Mouse (Mus musculus): Measurements from ENCODE around the gene Tkt.
"Not testable (repeated sequence)": the region's sequence is repeated elsewhere in the genome, so short reads cannot be mapped to it uniquely, and the experiment has no call there.

Gene Tkt

DNA sequence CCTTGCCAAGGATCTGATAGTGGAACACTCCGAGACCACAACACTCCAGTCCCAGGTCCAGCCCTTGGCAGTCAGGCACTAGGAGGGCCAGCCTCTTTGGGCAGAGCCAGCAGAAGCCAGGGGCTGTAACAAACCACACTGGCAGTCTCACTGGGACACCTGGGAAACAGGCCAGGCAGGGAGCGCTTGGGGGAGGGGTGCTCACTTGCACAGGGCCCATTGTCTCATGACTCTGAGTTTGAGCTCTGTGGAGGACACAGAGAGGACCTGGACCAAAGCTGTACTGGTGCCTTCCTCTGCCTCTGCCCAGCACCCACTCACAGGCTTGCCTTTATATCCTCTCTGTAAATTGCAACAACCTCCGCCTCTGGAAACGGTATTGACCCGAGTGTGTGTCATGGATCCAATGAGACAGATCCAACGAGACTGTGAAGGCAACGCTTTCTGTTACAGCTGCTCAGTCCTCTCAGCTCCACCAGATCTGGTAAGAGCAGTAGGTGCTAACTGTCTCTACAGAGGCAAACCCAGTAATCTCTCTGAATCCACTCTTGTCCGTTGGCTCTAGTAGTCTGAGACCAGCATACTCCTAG, at the start of gene Tkt:
Gene Tkt (plus strand): TSS at position 229 of the 590 bp plus-strand sequence.
- no peak for DNase-seq (ENCODE audit: low read depth)

DNA sequence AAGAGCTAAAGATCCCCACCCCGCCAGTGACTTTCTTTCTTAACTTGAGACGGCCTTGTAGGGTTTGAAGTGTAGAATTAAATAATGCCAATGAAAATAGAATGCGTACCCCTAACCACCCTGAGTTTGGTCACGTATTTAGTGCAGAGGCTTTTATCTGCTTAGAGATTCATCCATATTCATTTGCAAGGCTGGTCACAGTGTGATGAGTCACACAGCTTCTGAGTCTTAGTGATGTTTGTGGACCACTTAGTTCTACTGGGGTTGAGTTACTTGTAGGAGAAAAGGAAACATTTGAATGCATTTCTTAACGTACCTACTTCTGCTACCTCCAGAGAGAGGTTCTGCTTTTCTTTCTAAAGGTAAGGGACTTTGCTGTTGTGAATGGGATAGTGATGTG, 43.2 kb upstream of the Tkt start:
- DNase-seq (ENCODE audit: low read depth), result no peak

DNA sequence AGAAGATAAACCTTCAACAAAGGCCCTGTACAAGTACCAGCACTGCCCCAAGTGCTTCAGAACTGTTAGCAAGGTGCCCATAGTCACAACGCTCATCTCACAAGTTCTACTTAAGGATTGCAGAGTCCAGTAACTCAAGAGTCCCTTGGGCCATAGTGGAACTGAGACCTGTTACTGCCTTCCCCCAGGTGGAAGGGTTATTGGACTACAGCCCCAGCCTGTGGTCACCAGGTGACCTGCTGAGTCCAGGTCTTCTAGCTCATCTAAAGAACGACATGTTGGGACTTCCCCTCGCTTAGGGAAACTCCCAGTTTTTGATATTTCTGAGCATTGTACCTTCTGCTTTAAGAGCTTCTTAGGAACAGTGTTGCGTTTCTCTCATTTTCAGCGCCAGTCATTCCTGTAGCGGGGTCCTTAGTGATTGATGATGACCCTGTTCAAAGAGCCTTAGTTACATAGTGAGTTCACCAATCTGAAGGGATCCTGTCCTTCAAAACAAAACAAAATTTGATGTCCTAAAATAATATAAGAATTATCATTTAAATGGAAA, 37.9 kb upstream of the Tkt start:
- no peak for DNase-seq (ENCODE audit: low read depth)

DNA sequence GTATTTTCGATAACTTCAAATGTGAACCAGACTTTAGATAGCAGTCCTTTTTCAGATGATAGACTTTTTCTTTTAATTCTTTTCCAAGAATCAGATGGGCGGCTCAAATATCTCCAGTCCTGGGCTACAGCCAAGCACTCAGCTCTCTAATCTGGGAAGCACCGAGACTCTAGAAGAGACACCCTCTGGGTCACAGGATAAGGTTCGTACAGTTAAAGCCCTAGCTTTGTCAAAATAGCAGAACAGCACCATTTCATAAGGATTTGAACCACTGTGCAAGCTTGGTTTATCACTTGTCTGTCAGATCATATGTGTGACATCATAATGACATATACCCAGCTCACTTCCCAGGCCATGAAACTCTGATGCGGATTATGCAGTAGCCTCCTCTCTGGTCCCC, 35.3 kb upstream of the Tkt start:
- DNase-seq (ENCODE audit: low read depth), result peak; percentile 35

DNA sequence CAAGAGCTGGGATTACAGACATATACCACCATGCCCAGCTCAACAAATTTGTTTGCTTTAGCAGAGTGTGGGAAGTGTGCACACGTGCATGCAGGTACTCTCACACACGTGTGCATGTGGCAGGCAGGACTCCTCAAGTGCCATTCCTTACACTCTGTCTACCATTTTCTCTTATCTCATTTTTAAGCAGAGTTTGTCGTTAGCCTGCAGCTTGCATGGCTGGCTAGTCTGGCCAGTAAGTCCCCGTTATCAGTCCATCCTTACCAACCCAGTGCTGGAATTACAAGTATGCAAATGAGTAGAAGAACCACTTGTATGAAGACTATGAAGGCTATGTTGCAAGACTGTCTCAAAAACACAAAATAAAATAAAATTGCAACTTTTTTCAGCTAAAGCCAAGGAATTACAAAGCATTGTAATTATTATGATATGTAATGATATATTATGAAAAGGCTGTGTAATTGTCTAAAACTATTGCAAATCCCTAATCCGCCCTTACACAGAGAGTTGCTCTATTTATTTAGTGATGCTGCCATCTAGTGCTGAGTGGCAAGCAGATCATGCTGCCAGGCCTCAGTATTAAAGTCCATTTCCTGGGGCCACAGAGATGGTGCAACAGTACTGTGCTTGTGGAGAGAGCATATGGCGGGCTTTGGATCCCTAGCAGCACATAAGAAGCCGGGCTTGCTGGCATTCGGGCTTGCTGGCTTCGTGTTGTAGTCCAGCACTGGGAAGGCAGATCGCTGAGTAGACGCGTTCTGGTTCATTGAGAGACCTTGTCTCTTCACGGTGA, 32.0 kb upstream of the Tkt start:
- peak; percentile 34 for DNase-seq (ENCODE audit: low read depth)

DNA sequence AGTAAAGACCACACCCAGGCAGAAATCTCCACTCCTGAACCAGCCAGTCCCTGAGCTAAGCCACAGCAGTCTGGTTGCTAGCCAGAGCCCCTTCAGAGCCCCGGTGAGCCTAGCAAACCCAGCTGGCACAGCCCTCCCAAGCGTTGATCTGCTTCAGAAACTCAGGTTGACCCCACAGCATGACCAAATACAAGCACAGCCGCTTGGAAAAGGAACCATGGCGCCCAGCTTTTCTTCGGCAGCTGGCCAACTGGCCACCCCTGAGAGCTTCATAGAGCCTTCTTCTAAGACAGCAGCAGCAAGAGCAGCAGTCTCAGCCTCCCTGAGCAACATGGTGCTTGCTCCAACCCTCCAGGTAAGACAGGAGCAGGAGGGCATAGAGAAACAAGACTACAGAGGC, 28.8 kb upstream of the Tkt start:
- no peak for DNase-seq (ENCODE audit: low read depth)

DNA sequence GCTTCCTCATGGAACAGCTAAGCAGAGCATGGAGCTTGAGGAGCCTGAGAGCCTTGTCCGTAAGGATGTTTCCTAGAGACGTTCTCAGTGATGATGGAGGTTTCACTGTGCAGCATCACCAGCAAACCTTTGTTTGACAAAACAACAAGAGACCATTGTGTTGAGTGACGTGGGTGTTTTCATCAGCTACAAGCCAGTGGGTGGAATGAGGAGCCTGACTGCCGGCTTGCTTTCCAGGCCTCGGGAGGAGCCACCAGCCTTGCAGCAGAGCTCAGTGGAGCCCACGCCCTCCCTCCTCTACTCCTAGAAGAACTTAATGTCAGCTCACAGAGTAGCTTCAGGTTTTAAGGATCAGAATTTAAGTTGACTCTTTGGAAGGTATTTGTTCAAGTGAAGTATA, 24.8 kb upstream of the Tkt start:
- no peak for DNase-seq (ENCODE audit: low read depth)

DNA sequence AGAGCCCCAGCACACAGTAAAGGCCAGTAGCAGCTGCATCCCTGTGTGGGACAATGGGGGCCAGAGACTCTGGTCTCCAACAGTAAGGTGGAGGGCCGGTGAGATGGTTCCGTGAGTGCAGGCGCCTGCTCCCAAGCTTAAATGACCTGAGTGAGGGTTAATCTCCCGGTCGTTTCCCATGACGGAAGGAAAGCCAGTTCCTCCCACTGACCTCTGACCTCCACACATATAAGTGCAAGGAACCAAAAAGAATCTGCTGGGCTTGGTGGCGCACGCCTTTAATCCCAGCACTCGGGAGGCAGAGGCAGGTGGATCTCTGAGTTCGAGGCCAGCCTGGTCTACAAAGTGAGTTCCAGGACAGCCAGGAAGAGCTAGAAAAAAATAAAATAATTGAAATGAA, 19.8 kb upstream of the Tkt start:
- DNase-seq (ENCODE audit: low read depth), result no peak

DNA sequence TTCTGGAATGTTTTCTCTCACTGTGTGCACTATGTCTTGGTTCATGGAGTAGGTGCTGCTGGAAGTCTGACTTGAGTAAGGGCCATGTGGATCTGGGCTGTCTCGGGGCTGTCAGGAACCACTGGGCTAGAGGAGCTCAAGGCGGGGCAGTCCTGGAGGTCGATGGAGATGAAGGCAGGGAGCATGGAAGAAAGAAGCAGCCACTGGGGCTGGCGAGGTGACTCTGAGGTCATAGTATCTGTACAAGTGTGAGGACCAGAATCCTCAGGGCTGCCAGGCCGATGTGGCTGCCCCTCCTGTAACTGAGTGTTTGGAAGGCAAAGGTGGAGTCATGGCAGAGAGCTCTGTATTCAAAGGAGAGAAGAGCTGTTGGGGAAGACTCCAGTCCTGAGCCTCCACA, 19.2 kb upstream of the Tkt start:
- DNase-seq (ENCODE audit: low read depth), result no peak

DNA sequence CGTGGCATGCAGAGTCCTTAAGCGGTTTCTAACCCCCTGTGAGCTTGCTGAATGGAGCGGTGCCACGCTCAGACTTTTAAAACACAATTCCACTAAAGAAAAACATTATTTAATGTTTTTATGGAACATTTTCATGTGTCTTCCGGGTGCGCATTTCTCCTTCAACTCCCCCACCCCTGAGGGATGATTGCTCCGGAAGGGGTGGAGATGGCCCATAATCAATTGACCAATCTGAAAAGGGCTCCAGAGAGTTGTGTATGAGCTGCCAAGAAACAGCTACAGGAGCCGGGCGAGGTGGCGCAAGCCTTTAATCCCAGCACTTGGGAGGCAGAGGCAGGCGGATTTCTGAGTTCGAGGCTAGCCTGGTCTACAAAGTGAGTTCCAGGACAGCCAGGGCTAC, 18.7 kb upstream of the Tkt start:
- no peak for DNase-seq (ENCODE audit: low read depth)

DNA sequence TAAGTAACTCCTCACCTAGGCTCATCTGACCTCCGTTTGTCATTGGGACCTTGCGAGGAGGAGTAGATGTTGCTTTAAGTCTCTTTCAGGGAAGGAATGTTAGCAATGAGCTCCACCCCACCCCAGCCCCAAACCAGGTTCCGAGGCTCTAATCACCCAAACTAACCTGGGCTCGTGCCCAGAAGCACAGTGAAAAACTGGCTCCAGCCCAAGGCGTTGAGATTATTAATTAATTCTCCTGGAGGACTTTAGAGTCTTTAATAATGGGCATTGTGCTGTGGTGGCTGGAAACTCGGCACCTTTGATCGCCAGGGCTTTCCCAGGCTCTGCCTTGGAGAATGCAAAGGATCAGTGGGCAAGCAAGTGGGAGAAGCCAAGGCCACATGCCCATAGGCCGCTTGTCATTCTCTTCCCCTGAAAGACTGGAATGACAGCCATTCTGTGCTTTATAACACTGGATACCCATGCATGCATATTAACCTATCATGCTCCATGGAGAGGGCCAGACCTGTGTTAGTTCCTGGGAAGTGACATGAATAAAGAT, 17.4 kb upstream of the Tkt start:
- DNase-seq (ENCODE audit: low read depth), result no peak

DNA sequence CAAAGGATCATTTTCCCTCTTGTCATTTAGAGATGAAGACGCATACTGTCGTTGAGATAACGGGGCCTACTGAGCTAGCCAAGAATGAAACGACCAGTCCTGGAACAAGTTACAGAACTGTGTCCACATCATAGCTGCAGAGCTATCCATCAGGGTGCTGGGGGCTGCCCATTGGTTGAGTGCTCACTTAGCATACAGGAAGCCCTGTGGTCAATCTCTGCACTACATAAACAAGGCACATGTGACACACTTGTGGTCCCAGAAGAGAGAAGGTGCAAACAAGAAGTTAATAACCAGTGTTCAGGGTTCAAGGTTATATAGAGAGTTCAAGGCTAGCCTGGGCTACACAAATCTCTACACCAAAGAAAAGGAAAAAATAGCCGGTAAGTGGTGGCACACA, 16.7 kb upstream of the Tkt start:
- DNase-seq (ENCODE audit: low read depth), result no peak

DNA sequence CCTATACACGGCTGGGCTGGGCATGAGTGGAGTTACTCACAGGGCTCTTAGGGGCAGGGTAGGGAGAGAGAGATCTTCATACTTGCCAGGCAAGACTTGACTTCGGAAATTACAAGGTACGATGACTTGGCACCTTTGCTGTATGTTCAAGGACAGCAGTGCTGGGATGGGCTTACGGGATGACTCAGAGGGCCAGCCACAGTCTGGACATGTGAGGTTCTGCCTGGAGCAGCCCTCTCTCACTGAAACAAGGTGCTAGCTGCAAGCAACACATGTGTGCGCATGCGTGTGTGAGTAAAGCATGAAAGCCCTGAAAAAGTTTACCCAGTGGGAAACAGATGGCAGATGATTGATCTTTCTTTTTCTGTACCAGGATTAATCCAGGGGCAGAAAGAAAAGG, 16.3 kb upstream of the Tkt start:
- DNase-seq (ENCODE audit: low read depth), result no peak

DNA sequence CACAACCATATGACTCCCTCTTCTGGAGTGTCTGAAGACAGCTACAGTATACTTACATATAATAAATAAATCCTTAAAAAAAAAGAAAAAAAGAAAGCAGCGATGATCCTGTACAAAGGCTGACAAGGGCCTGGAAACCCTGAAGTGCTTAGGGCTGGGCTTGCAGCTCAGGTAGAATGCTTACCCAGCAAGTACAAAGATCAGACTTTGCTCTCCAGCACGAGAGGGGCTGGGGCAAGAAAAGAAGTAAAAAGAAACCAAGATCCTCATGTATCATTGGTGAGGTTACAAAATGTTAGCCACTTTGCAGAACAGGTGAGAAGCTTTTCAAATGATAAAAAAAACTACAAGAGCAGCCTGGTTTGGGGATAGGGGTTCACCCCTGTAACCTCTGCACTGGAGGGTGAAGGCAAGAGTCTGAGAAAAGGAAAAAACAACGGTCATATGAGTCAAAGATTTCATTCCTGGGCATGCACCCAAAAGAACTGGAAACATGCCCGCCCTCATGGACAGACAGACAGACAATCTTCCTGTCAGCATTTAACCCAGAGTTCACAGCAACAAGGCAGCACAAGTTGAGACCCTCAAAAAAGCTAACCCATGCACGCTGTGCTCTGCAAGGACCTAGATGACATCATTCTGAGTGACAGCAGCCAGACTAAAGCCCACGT, 14.2 kb upstream of the Tkt start:
- no peak for DNase-seq (ENCODE audit: low read depth)

DNA sequence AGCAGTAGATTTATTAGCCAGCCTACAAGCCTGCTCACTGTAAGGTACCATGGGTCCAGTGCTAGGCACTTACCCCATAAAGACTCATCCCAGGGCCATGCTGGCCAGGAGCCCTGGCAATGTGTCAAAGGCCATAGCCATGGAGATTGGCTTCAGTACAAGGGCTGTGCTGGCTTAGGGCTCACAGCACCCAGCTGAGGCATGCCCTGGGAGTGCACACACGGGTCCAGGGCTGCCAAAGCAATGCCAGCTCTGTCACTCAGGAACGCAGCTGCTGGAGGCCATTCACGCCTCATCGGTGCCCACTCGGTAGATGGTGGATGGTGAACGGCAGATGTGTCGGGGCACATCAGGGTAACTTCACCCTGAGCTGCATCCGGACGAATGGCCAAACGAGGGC, 6.6 kb upstream of the Tkt start:
- DNase-seq (ENCODE audit: low read depth), result no peak

DNA sequence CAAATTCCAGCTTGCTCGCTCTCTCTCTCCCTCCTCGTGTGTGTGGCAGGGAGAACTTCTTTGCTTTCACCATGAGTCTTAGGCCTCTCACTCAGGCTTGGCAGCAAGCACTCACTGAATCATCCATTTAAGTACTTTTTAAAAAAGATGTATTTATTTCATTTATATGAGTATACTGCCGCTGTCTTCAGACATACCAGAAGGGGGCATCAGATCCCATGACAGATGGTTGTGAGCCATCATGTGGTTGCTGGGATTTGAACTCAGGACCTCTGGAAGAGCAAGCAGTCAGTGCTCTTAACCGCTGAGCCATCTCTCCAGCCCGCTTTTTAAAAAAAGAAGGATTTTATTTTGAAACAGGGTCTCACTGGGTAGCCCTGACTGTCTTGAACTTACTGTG, 4.8 kb upstream of the Tkt start:
- not testable (repeated sequence) for DNase-seq (ENCODE audit: low read depth)

DNA sequence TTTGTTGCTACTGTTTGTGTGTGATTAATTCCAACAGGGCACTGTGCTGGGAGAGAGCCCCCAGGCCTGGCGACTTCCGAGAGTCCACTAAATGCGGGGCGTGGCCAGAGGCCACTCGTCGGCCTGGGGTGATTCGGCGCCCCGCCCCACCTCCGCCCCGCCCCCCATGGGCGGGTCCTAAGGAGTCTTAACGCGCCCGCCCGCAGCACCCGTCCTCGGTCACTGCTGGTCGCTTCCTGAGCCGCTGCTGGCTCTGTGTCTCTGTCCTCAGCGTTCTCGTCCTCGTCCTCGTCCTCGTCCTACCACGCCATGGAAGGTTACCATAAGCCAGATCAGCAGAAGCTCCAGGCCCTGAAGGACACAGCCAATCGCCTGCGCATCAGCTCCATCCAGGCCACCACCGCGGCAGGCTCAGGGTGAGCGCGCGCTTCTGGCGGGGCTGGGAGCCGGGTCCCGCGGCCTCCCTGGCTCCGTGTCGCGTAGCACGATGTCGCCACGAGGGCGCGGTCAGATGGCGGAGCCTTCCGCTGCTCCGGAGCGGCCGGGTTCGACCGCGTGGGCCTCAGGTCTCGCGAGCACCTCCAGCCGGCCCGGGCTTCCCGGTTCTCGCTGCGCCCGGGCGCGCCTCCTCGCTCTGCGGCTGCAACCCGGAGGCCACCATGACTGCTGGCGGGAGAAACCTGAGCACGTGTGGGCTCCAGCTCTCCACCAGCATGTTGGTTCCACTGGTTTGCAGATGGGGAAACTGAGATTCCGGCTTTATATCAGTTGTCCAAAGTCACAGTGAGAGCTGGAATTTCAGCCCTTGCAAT, 1.0 kb downstream of the Tkt start:
- DNase-seq (ENCODE audit: low read depth), result peak; percentile 91

DNA sequence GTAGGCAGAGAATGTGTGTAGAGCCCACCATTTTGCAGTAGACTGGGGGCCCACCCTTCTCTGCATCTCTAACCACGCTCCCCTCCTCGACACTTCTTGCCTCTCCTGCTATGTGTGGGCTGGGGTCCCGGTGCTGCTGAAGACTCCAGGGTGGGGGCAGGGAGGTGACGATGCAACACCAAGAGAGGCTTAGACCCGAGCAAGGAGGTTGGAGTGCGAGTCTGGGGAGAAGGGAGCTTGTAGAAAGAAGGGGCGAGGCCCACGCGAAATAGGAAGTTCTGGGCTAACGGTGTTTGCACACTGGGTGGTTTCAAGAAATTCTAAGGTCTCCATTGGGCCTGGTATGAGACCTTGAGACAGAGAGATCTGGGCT, 1.6 kb downstream of the Tkt start:
- DNase-seq (ENCODE audit: low read depth), result no peak

DNA sequence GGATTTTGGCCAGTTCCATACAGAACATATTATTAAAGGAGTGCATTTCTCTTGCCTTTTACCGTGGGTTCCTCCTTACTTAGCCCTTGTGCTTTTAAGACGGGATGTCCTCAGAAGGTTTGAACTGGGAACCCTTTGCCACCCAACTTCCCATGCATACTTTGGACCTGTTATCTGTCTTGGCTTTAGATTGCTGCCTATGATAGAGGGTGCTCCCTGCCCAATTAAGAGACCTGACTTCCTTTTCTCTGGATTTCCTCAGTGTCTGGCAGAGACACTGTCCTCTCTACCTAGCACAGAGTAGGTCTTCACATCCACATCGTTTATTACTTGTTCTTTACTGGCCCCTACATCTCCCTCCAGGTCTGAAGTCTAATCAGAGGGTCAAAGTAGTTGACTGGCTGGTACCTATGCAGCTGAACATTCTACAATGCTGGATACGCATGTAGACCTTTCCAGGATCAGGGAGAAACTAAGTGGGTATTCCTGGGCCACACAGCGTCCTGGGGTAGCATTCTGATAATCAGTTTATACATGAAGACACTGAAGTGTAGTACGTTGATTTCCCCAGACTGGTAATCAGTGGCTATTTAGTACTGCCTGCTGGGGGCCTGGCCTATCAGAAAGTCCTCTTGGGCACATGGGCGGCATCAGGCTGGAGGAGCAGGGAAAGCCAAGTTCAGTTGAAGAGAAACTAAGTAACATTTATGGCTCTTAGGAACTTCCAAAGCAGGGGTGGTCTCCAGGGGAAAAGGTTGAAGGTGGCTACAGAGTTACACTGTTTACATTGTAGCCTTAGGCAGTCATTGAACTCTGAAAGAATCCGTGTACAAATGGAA, 2.3 kb downstream of the Tkt start:
- DNase-seq (ENCODE audit: low read depth), result no peak

DNA sequence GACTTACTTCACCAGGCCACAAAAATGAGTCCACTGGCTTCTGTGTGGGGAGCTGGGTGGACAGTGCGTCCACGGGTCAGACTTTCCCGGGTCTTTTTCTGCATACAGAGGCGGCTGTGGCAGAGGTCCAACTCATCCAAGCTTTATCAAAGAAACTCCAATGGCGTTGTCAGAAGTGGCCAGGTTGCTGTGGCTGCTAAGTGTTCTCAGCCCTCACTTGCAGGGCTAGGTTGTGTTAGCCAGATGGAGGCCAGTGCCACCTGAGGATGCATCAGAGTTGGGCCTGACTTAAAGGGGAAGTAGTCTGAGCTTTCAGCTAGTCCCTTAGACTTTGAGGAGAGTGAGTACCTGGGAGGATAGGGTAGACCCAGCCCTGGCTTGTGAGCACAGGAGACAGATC, 3.4 kb downstream of the Tkt start:
- no peak for DNase-seq (ENCODE audit: low read depth)

DNA sequence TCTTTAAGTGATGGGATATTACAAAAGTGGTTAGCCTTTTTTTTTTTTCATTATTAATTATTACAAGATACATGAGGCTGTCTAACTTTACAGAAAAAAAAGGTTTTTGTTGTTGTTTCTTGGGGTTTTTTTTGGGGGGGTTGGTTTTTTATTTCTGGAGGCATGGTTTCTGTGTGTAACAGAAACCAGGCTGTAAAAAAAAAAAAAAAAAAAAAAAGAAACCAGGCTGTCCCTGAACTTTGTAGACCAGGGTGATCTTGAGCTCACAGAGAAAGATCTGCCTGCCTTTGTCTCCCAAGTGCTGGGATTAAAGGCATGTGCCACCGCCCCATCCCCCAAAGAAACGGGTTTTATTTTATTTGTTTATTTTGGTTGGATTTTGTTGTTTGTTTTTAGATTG, 3.8 kb downstream of the Tkt start:
- DNase-seq (ENCODE audit: low read depth), result no peak
